Mouse (Mus musculus): ENCODE results near the gene Msx2.

DNA sequence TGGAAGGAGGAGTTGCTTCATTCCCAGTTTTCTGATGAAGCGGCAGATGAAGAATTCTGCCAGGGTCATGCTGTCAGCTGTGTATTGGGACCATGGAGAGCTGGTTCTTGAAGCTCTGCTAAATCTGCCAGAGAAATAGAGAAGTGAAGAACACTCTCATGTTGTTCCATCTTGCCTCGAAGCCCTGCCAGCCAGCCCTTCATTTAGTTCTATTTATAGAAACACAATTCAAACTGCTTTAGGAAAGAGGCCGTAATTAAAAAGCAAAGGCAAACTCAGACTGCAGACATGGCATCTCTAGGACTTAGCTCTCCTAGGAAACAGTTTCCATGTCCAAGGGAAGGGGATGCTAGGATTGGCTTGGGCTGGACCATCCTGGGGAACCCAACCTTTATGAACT lies 48.6 kb upstream of the Msx2 start:
- no peak for TF ChIP-seq CTCF (IDR thresholded peaks at IDR 0.05; ENCODE audit: low read depth)
- TF ChIP-seq EP300 (IDR thresholded peaks at IDR 0.05; ENCODE audit: low read depth) = no peak
